Mouse (Mus musculus): Measurements from ENCODE around the gene Tbc1d10c.

The Tbc1d10c gene

DNA sequence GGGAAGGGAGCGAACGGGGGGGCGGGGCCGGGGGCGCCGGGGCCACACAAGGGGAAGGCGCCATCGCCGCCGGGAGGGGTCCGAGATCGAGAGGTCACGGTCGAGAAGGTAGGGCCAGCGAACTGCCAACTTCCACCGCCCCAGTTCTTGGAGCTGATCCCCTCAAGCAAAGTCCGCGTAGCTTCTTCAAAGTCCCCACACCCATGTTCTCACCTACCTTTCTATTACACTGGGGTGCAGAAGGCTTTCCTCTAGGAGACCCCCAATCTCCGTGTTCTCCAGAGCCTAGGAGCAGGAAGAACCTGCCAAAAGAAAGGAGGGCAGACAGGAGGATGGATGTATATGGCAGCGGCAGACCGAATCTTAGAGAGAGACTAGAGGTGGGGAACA lies 24.4 kb upstream of the Tbc1d10c start:
- no peak for DNase-seq (ENCODE audit: extremely low spot score)

DNA sequence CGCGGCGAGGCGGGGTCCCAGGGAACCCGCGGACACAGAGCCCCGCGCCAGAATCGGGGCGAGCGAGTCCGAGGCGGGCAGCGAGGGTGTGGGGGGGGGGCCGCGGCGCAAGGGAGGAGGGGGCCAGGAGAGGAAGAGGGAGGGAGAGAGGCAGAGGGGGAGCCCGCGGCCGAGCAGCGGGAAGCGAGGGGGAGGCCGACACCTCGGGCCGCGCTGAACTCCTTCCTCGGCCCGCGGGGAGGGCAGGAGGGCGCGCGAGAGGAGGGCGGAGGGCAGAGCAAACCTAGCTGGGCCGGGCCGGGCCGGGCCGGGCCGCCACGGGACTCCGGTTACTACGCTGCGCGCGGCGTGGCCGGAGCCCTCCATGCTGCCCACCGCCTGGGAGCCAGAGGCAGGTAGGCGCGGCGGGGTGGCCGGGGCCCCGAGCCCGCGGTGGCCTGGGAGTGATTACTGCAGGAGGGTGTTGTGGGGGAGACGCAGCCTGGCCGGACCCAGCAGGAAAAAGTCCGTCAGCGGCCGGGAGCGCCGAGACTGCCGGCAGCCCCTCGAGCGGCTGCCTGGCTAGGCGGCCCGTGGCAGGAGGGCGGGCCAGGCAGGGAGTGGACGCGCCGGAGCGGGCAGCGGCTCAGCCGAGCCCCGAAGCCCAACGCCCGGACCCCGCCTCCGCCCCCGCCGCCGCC lies 23.8 kb upstream of the Tbc1d10c start:
- DNase-seq (ENCODE audit: extremely low spot score): peak; percentile 66

DNA sequence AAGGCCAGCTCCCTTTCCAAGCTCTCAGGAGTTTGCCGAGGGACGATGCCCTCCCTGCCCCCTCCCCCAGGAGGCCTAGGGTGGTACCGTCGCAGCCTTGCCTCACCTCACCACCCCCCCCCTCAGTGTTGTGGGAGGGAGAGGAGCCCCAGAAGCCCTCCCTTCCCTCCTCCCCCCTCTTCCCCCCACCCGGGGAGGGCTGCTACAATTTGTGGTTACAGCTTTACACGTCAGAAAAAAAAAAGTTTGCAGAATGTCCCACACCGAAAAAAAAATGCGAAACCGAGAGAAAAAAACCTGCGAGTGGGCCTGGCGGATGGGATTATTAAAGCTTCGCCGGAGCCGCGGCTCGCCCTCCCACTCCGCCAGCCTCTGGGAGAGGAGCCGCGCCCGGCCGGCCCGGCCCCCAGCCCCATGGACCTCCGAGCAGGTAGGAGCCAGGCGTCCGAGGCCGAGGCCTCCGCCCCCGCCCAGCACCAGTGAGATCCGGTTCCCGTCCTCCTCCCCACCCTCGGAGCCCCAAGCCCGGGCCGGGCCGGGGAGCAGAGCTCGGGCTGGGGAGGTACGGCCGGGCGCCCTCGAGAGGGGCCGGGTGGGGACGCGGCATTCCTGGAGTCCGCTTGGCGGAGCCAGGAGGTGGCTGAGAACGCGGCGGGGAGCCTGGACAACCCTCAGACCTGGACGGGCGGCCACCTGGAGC lies 23.1 kb upstream of the Tbc1d10c start, which contains the start of the genes Clcf1 and AC109138.7:
Gene Clcf1 (plus strand): TSS at position 168 of the 700 bp plus-strand sequence.
Gene AC109138.7 (plus strand): TSS at position 287 of the 700 bp plus-strand sequence.
- DNase-seq (ENCODE audit: extremely low spot score): no peak

DNA sequence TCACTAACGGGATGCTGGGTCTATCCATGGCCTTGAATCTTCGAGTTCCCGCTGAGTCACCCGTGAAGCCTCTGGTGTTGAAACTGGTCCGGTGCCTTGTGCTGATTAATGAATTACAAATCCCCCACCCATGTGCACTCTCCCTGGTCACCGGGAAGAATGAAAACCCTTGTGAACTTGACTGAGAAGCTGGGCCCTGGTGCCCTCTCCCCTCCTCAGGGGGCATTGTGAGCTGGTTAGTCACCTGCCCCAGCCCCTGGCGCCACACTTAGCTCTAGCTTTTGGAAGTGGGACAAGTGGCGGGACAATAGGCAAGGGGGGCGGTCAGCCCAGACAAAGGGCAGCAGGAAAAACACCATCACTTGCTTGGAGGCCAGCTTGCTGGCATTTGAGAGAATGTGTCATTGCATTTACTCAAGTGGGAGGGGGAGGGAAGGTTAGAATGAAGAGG lies 22.5 kb upstream of the Tbc1d10c start:
- DNase-seq (ENCODE audit: extremely low spot score): no peak

DNA sequence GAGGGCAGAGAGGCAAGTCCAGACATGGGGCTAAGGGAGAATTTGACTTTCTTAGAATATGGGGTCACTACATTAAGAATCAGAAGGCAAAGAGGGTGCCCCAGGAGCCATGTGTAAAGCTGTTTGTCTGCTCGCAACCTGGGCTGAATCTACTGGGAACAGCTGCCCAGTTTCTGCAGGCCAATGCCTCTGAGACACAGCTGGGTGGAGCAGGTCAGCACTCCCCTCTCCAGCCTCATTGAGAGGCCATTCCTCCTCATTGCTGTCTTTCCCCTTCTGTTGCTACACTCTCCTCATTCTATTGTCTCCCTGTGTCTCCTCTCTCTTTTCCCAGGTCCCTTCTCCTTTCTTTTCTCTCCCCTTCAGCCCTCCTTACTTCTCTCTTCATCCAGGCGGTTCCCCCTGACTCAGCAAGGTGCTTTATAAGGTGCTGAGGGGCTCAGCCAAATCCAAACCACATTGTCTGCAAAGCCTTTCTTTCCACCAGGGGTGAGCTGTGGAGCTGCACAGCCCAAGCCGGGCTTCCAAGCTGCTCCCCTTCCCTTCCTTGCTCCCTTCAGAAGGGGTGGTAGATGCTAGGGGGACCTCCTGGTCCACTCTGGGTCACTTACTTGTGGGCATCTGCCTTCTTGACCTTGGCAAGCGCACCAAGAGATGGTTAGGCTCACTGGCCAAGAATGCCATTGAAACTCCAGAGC lies 21.0 kb upstream of the Tbc1d10c start:
- DNase-seq (ENCODE audit: extremely low spot score): no peak

DNA sequence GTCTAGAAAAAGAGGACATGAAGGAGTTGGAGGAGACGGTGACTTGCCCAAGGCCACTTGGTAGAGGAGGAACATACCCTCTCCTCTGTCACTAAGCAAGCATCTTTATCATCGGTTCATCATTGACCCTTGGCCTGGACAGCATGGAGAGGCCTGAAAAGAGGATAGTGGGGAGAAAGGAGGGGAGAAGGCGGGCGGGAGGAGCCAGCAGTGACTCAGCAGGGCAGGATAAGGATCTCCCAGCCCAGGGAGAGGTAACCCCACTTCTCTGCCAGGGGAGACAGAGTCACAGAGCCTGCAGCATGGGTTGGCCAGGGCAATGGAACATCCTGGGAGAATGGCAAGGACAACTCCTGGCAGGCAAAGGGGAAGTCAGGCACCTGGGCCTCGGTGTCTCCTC lies 17.5 kb upstream of the Tbc1d10c start:
- DNase-seq (ENCODE audit: extremely low spot score): no peak

DNA sequence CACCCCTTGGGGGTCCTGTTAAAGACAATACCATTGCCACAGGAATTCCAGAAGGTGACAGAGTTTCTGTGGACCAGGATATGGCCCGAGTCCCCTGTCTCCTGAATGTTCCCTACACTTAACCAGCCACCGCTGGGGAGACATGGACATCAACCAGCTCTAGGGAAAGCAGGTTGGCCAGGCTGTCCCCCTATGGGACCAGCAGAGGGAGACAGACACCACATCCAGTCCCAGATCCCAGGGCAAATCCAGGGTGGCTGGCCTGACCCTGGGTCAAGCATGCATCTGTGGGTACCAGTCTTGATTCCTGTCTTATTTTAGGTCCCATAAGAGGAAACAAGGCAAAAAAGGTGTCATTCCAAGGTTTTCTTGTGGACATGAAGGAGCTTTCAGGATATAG lies 15.9 kb upstream of the Tbc1d10c start:
- DNase-seq (ENCODE audit: extremely low spot score): peak; percentile 79

DNA sequence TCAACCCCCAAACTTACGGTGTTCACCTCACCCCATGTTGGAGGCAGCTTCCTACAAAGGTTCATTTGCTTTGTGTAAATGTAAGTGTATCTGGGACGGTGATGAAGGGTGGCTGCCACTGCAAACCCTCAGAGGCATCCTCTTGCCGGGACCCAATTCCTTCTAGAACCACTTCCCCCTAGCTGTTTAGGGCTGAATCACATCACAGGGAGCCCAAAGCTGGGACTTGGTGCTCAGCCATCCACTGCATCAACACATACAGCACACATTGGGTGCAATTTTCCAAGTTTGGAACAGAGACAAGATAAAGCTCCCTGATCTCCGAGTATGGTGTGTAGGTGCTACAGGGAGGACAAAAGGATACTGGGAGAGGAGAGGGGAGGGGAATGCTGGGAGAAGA lies 13.8 kb upstream of the Tbc1d10c start:
- DNase-seq (ENCODE audit: extremely low spot score): no peak

DNA sequence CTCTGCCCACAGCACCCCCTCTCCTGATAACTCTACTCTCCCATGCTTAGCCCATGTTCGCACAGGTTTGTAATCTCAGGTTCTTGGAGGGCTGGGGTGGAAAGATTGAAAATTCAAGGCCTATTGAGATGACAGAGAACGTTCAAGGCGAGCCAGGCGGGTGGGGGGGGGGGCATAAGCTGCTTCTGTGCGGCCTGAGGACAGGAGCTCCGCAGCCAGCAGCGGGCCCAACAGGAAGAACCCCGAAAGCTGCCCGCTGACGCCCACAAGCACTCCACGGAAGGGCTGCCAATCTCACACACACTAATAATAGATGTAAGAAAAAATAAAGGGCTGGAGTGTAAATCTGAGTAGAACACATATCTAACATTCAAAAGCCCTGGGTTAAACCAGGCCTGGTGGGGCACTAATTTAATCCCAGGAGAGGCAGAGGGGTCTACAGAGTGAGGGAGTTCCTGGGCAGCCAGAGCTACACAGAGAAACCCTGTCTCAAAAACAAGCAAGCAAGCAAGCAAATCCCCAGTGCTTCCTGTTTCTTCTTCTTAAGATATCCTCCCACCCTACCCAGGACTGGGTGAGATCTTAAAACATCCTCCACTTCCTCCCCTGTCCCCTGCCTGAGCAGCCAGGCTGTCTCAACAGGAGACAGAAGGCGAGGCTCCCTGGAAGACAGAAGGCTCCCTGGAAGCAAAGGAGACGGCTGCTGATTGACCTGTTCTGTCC lies 12.7 kb upstream of the Tbc1d10c start:
- DNase-seq (ENCODE audit: extremely low spot score): no peak

DNA sequence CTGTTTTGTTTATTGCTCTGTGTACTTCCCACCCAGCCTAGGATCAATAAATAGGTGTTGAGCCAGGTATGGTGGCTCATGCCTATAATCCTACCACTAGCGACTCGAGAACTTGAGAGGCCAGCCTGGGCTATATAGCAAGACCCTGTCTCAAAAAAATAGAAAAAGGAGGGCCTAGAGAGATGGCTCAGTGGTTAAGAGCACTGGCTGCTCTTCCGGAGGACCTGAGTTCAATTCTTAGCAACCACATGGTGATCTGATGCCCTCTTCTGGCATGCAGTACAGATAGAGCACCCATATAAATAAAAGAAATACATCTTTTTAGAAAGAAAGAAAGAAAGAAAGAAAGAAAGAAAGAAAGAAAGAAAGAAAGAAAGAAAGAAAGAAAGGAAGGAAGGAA lies 12.1 kb upstream of the Tbc1d10c start:
- no peak for DNase-seq (ENCODE audit: extremely low spot score)

DNA sequence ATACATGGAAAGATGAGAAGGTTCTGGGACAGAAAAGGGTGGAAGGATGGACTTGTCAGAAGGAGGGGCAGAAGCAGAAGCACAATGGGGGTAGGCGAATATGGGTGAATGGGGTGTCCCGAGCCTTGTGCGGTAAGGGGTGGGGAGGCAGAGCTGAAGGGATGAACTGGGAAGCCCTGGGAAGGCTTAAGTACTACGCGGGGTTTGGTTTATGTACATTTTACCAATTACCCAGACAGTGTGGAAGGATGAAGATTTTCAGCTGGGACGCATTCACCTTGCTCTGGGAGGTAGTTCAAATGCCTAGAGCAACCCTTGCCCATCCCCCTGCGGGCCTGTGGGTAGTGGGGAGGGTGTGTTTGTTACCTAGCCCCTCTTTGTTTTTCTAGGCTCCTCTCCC lies 11.1 kb upstream of the Tbc1d10c start:
- DNase-seq (ENCODE audit: extremely low spot score): no peak

DNA sequence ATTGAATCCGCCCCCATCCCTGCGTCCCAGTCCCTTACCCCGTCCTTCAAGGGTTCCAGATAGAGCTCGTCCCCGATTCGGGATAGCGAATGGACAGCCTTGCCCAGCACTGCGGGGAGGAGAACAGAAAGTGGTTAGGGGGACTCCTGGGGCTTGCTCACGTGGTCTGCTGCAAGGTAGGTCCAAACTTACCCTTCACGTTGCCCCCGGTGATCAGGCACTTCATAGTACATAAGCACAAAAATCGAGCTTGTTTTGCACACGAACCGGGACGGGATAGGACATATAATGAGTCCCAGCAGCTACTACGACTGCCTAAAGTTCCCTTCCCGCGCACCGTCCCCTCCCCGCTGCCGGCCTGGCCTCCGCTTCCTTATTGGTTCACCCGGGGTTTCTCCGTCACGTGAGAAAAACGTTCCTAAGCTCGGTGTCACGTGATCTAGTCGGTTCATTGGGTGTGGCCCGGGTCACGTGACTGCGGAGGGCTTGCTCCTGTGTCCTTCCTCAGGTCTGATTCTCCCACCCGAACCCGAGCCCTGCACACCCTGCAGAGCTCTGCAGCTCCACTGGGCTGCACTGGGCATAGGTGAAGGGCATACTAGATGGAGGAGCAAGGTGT lies 10.3 kb upstream of the Tbc1d10c start, which contains the start of gene Rad9a:
Gene Rad9a (minus strand): TSS at position 372 of the 619 bp plus-strand sequence.
- DNase-seq (ENCODE audit: extremely low spot score): peak; percentile 93

DNA sequence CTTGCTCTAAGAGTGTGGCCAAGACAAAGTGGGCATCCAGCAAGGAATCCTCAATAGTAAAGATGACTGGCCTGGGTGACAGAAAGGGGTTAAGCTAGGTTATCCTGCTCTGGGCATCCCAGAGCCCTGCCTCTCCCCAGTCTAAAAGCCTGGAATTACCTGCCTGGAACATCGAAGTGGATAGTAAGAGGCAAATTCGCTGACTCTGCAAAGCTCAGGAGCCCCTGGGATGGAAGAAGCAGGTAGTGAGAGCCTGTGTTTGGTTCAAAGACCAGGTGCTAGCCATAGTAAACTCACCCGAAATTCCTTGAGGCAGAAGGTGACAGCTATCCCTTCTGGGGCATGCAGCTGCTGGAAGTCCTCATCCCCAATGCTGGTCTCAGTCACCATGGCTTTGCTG lies 6.1 kb upstream of the Tbc1d10c start:
- no peak for DNase-seq (ENCODE audit: extremely low spot score)

DNA sequence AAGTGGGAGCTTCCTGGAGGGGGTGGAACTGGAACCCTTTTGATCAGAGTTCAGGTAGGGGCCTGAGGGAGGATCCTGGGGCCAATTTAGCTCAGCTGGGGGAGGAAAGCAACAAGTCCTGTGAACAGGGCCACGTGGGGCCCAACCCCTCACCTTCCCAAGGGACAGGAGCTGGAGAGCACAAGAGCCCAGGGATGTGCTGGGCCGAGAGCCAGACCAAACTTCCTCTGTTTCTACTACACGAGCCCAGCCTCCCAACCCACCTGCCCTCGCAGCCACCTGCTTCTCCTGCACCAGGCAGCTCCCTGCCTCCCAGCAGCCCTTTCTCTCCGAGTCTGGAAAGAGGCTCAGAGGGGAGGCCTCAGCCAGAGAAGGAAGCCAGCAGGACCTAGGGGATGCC lies 5.5 kb upstream of the Tbc1d10c start:
- DNase-seq (ENCODE audit: extremely low spot score): no peak

DNA sequence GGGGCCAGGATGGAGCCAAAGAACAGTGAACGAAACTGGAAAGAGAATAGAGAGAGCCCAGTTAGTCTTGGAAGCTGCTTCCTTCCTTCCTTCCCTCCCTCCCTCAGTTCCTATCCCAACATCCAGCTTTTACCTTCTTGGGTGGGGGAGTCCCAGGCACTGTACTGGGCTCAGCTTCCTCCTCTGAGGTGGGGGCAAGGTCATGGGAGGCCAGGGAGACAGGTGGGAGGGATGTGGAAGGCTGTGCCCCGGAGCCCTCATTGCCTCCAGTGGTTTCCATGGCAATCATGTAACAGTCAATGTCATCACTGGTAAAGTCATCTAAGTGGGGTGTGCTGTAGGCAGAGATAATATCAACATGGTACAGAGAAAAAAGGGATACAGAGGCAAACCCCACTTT lies 5.0 kb upstream of the Tbc1d10c start:
- DNase-seq (ENCODE audit: extremely low spot score): no peak

DNA sequence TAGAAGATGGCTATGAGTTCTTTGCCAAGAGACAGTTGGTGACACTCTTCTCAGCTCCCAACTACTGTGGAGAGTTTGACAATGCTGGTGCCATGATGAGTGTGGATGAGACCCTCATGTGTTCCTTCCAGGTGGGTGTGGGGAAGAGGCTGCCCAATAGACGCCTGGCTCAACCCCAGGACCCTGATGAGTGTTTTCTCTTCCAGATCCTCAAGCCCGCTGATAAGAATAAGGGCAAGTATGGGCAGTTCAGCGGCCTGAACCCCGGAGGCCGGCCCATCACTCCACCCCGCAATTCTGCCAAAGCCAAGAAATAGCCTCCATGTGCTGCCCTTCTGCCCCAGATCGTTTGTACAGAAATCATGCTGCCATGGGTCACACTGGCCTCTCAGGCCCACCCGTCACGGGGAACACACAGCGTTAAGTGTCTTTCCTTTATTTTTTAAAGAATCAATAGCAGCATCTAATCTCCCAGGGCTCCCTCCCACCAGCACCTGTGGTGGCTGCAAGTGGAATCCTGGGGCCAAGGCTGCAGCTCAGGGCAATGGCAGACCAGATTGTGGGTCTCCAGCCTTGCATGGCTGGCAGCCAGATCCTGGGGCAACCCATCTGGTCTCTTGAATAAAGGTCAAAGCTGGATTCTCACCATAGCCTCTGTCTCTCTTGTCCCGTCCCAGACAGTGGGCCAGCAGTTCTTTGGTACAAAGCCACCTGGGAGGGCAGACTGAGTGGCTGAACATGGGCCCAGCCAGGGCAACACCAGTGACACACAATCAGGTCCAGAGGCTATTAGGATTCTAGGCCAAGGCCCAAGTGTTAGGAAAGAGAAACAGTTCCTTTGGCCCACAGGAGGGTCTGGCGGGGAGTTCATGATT lies 3.9 kb upstream of the Tbc1d10c start:
- DNase-seq (ENCODE audit: extremely low spot score): no peak

DNA sequence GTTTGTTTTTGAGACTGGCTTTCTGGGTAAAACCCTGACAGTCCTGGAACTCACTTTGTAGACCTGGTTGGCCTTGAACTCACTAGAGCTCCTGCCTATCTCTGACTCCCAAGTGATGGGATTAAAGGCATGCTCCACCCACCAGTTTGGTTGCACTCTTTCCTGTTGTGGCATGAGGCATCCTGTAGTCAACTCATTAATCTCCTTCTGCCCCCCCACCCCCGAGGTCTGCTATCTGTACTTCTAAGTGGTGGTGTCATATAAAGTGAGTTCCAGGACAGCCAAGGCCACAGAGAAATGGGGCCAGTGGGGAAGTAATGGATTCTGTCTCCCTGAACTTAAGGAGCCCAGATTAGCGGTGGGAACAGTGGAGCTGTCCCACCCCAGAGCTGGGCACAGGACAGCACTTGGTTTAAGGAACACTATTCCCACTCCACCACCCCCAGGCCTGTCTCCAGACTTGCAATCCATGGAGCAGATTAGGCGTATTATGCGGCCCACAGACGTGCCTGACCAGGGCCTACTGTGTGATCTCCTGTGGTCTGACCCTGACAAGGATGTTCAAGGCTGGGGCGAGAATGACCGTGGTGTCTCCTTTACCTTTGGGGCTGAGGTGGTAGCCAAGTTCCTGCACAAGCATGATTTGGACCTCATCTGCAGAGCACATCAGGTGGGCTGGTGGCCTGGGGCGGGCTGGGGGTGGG lies 3.1 kb upstream of the Tbc1d10c start:
- DNase-seq (ENCODE audit: extremely low spot score): no peak

DNA sequence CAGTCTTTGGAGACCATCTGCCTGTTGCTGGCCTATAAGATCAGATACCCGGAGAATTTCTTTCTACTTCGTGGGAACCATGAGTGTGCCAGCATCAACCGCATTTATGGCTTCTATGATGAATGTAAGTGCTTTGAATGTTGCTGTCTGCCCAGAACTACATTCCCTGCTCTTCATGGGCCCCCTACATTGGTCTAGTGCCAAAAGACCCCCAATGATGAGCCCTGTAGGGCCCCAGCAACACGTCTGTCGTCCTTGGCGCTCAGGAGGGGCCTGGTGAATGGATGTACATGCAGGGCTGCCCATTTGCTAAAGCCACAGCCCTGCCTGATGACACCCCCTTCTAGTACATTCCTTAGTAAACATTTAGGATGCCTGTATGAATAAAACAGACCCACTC lies 2.0 kb upstream of the Tbc1d10c start:
- no peak for DNase-seq (ENCODE audit: extremely low spot score)

DNA sequence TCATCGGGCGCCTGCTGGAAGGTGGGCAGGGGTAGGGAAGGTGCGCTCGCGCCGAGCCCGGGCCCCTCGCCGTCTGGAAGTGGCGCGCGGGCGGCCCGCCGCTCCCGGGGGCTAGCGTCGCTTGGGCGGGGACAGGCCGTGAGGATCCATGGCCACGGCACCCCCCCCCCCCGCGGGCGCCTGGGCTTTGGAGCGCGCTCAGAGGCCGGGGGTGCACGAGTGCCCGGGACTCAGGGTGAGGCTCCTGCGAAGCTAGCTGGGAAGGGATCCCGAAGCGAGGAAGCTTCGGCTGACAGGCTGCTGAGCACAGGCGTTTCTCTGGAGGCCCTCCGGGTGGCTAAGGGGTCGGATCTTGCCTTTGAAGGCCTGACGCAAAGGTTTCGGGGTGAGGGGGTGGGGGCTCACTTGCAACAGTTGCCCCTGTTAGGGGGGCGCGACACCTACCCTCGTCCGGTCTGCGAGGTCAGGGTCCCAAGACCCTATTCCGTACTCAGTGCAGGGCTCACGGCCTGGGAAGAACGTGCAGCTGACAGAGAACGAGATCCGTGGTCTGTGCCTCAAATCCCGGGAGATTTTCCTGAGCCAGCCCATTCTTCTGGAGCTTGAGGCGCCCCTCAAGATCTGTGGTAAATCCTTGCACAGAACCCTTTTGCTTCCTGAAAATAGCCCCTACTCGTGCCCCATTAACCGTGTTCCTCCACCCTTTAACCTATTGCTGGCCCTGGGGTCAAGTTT lies 1.3 kb upstream of the Tbc1d10c start:
- no peak for DNase-seq (ENCODE audit: extremely low spot score)

Measured in embryo, embryonic 9.5 days (tissue).